Comparison of ENCODE assay signal across 11 mouse cellular contexts in genomic region chr7:100844385-100845025, GRCm38 (mm10). TPM values are rescaled to one million over a fixed set of nuclear protein-coding genes. Genes with fewer than 3 reads are reported as not detected.
DNase-seq lines count a peak whose midpoint lies in the region; ATAC-seq lines count a peak whose summit lies in the region.
"Had no signal": no experiment of that assay in that cellular context is flagged by ENCODE, and none has a peak within 500 bp of the region (broad histone marks: within the 10 kb centered on the region; RNA-seq: fewer than 3 reads in every experiment).

No protein-coding gene starts in this region.

- no peaks in the 10 kb centered on the region for H3K4me1 ChIP-seq in midbrain, embryonic 11.5 days (ENCODE audit: control insufficient read depth, insufficient read depth, low read length)
- no peaks in the 10 kb centered on the region for H3K4me1 ChIP-seq in midbrain, embryonic 15.5 days
- peaks cover 78% of the 10 kb centered on the region for H3K4me1 ChIP-seq in liver, embryonic 12.5 days
- H3K4me1 ChIP-seq in stomach, embryonic 16.5 days (ENCODE audit: control insufficient read depth, insufficient read depth, low read length), result peaks cover 10% of the 10 kb centered on the region
- 0 out of 2 replicates have a peak, but pooled peaks cover 2% of the 10 kb centered on the region for H3K4me1 ChIP-seq in hindbrain, embryonic 12.5 days

- WGBS in midbrain, embryonic 11.5 days, result 73% methylated on average over 2 of the region's 2 CpGs
- 66% methylated on average over 2 of the region's 2 CpGs for WGBS in midbrain, embryonic 15.5 days
- 17% methylated on average over 2 of the region's 2 CpGs for WGBS in liver, embryonic 12.5 days (ENCODE audit: insufficient replicate concordance)
- 54% methylated on average over 2 of the region's 2 CpGs for WGBS in stomach, embryonic 16.5 days
- WGBS in hindbrain, embryonic 12.5 days, result 77% methylated on average over 2 of the region's 2 CpGs

- H3K27me3 ChIP-seq in midbrain, embryonic 11.5 days (ENCODE audit: control insufficient read depth, insufficient read depth, low read length), result no peaks in the 10 kb centered on the region
- no peaks in the 10 kb centered on the region for H3K27me3 ChIP-seq in midbrain, embryonic 15.5 days (replicated peaks)
- no peaks in the 10 kb centered on the region for H3K27me3 ChIP-seq in liver, embryonic 12.5 days (replicated peaks)
- no peaks in the 10 kb centered on the region for H3K27me3 ChIP-seq in stomach, embryonic 16.5 days (ENCODE audit: control insufficient read depth, insufficient read depth, low read length)
- H3K27me3 ChIP-seq in hindbrain, embryonic 12.5 days, result no peaks in the 10 kb centered on the region
- H3K27me3 ChIP-seq: forebrain, embryonic 13.5 days; megakaryocyte, embryonic 14.5 days had no signal

- H3K9ac ChIP-seq in midbrain, embryonic 11.5 days (ENCODE audit: low read length), result no peak overlapping the region
- H3K9ac ChIP-seq in midbrain, embryonic 15.5 days, result no peak overlapping the region
- peak overlapping the region; percentile 59 for H3K9ac ChIP-seq in liver, embryonic 12.5 days
- no peak overlapping the region for H3K9ac ChIP-seq in stomach, embryonic 16.5 days (ENCODE audit: low read length)
- no peak overlapping the region for H3K9ac ChIP-seq in hindbrain, embryonic 12.5 days
- H3K9ac ChIP-seq: forebrain, embryonic 13.5 days had no signal

- DNase-seq in heart, adult 11 months, result peak; percentile 90
- DNase-seq in heart, adult 18-20 months, result no peak
- peak; percentile 75 for DNase-seq in midbrain, embryonic 11.5 days (ENCODE audit: low spot score, missing footprints)
- DNase-seq: cerebellum, postnatal 14 days had no signal

- H3K4me3 ChIP-seq in midbrain, embryonic 11.5 days (ENCODE audit: low read depth, low read length), result no peak overlapping the region
- no peak overlapping the region for H3K4me3 ChIP-seq in midbrain, embryonic 15.5 days
- peak overlapping the region; percentile 32 for H3K4me3 ChIP-seq in liver, embryonic 12.5 days
- no peak overlapping the region for H3K4me3 ChIP-seq in stomach, embryonic 16.5 days (replicated peaks; ENCODE audit: low read length)
- no peak overlapping the region for H3K4me3 ChIP-seq in hindbrain, embryonic 12.5 days
- H3K4me3 ChIP-seq: forebrain, embryonic 13.5 days had no signal

- no peak overlapping the region for H3K27ac ChIP-seq in midbrain, embryonic 11.5 days (ENCODE audit: low read depth, low read length)
- H3K27ac ChIP-seq in midbrain, embryonic 15.5 days, result no peak overlapping the region
- H3K27ac ChIP-seq in liver, embryonic 12.5 days, result peak overlapping the region; percentile 96
- H3K27ac ChIP-seq in stomach, embryonic 16.5 days (ENCODE audit: low read length), result peak overlapping the region; percentile 78
- H3K27ac ChIP-seq in hindbrain, embryonic 12.5 days, result no peak overlapping the region
- H3K27ac ChIP-seq: forebrain, embryonic 13.5 days had no signal

- no peaks in the 10 kb centered on the region for H3K36me3 ChIP-seq in midbrain, embryonic 11.5 days (ENCODE audit: control insufficient read depth, insufficient read depth, low read length)
- H3K36me3 ChIP-seq in midbrain, embryonic 15.5 days (replicated peaks), result no peaks in the 10 kb centered on the region
- H3K36me3 ChIP-seq in liver, embryonic 12.5 days, result peaks cover 56% of the 10 kb centered on the region
- H3K36me3 ChIP-seq in stomach, embryonic 16.5 days (ENCODE audit: control insufficient read depth, insufficient read depth, low read length), result no peaks in the 10 kb centered on the region
- peaks cover 3% of the 10 kb centered on the region; the same call in 1 of the 2 replicates for H3K36me3 ChIP-seq in hindbrain, embryonic 12.5 days

- no peak overlapping the region for H3K4me2 ChIP-seq in midbrain, embryonic 11.5 days
- no peak overlapping the region for H3K4me2 ChIP-seq in midbrain, embryonic 15.5 days
- H3K4me2 ChIP-seq in liver, embryonic 12.5 days, result peak overlapping the region; percentile 74
- H3K4me2 ChIP-seq in stomach, embryonic 16.5 days (ENCODE audit: low read depth, low read length), result no peak overlapping the region
- H3K4me2 ChIP-seq in hindbrain, embryonic 12.5 days (replicated peaks), result no peak overlapping the region
- H3K4me2 ChIP-seq: forebrain, embryonic 13.5 days had no signal

- ATAC-seq in midbrain, embryonic 11.5 days (ENCODE audit: low FRiP score), result no peak
- no peak for ATAC-seq in midbrain, embryonic 15.5 days (replicated peaks)
- peak; percentile 93 for ATAC-seq in liver, embryonic 12.5 days
- peak; percentile 59; the same call in 1 of the 2 replicates for ATAC-seq in stomach, embryonic 16.5 days (ENCODE audit: insufficient read depth, low FRiP score)
- ATAC-seq in hindbrain, embryonic 12.5 days (ENCODE audit: low FRiP score), result no peak
- no peak for ATAC-seq in inflammation-experienced regulatory T-cells, adult 6 months
- ATAC-seq: forebrain, embryonic 13.5 days had no signal

- H3K9me3 ChIP-seq in midbrain, embryonic 11.5 days (ENCODE audit: control insufficient read depth, low read length), result no peaks in the 10 kb centered on the region
- no peaks in the 10 kb centered on the region for H3K9me3 ChIP-seq in midbrain, embryonic 15.5 days
- 0 out of 2 replicates have a peak, but pooled peaks cover 6% of the 10 kb centered on the region for H3K9me3 ChIP-seq in liver, embryonic 12.5 days (replicated peaks)
- H3K9me3 ChIP-seq in stomach, embryonic 16.5 days (replicated peaks; ENCODE audit: control insufficient read depth, low read length), result no peaks in the 10 kb centered on the region
- H3K9me3 ChIP-seq in hindbrain, embryonic 12.5 days (replicated peaks), result no peaks in the 10 kb centered on the region
- H3K9me3 ChIP-seq: forebrain, embryonic 13.5 days; megakaryocyte, embryonic 14.5 days had no signal

RNA-seq across cellular contexts. Expression of gene Relt, which starts 18.7 kb away (rescaled TPM):
- total RNA-seq in heart, adult 18-20 months (2021), result 1 to 10 TPM; 4.5 to 5.4 TPM
- polyA plus RNA-seq in midbrain, embryonic 11.5 days (2014; fragmentation: Nextera tagmentation; extraction: Ambion mirVana), result 1.7 and 2.2 TPM in 2 replicates
- polyA plus RNA-seq in midbrain, embryonic 15.5 days (2015; fragmentation: Nextera tagmentation; extraction: Ambion mirVana), result 4.7 and 5.9 TPM in 2 replicates
- 17.8 and 18.2 TPM in 2 replicates for polyA plus RNA-seq in liver, embryonic 12.5 days (2016; fragmentation: Nextera tagmentation; extraction: Ambion mirVana)
- polyA plus RNA-seq in stomach, embryonic 16.5 days (2015; fragmentation: Nextera tagmentation; extraction: Ambion mirVana), result 3.3 and 4.0 TPM in 2 replicates
- 3.6 and 4.5 TPM in 2 replicates for polyA plus RNA-seq in hindbrain, embryonic 12.5 days (2016; fragmentation: Nextera tagmentation; extraction: Ambion mirVana)
- polyA plus RNA-seq in inflammation-experienced regulatory T-cells, adult 6 months (2017; shearing (Covaris generic)), result 10 to 100 TPM; 11.1 to 13.9 (median 12.3) TPM

Comparison
In these comparisons a context has a peak if more than half of its experiments do, and no peak if none do; other contexts are left out.
1. DNase-seq: peak in heart, adult 11 months (single experiment) and midbrain, embryonic 11.5 days (single experiment); none in heart, adult 18-20 months (0 of 2).
2. ATAC-seq: peak in liver, embryonic 12.5 days (single experiment) and stomach, embryonic 16.5 days (single experiment); none in midbrain, embryonic 11.5 days (single experiment), midbrain, embryonic 15.5 days (single experiment), hindbrain, embryonic 12.5 days (single experiment) and inflammation-experienced regulatory T-cells, adult 6 months (single experiment).
3. H3K27ac ChIP-seq: peak in liver, embryonic 12.5 days (single experiment) and stomach, embryonic 16.5 days (single experiment); none in midbrain, embryonic 11.5 days (single experiment), midbrain, embryonic 15.5 days (single experiment) and hindbrain, embryonic 12.5 days (single experiment).